Mouse (Mus musculus) cerebellum, adult 9-11 months (tissue): ENCODE measurements around the gene Pnmal1.
A peak's percentile ranks its signal among the peaks of the same experiment; 100 is the strongest.
"Not testable (repeated sequence)": the region's sequence is repeated elsewhere in the genome, so short reads cannot be mapped to it uniquely, and the experiment has no call there.

Source experiments
- DNase-seq: peaks from one replicate; pipeline ENCODE4 v3.0.0; 2022

Gene Pnmal1

GRCm38 (mm10) chr7:16953776-16954175 lies 5.7 kb upstream of the Pnmal1 start:
- not testable (repeated sequence) for DNase-seq

- DNase-seq = no peak
Observed at GRCm38 (mm10) chr7:16955712-16956111, 3.8 kb upstream of the Pnmal1 start.

DNA sequence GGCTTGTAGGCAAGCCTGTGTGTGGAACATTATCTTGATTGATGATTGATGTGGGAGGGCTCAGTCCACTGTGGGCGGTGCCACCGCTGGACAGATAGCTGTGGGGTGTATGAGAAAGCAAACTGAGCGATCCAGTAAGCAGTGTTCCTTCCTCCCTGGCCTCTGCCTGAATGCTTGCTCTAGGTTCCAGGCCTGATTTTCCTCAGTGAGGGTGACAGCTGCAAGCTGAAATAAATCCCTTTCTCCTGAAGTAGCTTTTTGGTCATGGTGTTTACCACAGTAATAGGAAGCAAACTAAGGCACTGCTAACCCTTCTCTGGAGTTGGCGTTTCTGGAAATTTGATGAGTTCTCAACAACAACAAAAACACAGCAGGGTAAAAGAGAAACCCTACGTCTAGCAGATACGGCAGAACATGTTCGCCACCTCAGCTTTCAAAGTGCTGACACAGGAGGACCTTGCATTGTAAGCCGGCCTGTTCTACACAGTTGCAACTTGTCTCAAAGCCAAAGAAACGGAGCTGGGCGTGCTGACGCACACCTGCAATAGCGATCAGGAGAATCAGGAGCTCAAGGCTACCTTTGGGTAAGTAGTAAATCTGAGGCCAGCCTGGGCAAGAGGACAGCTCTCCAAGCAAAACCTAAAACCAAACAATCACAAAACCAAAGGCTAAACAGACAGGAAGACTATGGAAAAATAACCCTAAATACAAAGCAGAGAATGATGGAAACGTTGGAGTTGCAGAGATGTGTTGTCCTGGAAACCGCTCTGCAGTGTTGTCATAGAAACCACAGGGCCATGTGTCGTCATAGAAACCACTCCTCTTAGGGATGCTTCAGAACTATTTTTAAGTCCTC lies 2.8 kb upstream of the Pnmal1 start:
- no peak for DNase-seq

DNA sequence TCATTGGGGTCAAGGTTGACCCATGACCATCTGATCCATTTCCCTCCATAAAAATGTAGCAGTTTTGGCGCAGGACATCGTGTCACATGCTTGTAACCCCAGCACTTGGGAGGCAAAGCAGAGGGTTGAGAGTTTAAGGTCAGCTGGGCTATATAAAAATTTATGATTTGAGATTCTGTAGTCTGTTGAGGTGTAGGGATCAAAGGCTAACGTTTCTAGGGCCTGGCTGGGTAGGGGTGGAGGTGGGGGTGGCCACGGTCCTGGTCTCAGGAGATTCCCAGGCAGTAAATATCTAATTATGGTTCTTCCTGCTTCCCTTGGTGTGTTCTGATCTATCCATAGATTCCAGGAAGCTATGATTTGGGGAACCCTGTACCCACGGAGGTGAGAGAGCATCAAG lies 2.2 kb downstream of the Pnmal1 start:
- no peak for DNase-seq

GRCm38 (mm10) chr7:16968414-16968813 lies 8.9 kb downstream of the Pnmal1 start:
- DNase-seq = no peak

DNA sequence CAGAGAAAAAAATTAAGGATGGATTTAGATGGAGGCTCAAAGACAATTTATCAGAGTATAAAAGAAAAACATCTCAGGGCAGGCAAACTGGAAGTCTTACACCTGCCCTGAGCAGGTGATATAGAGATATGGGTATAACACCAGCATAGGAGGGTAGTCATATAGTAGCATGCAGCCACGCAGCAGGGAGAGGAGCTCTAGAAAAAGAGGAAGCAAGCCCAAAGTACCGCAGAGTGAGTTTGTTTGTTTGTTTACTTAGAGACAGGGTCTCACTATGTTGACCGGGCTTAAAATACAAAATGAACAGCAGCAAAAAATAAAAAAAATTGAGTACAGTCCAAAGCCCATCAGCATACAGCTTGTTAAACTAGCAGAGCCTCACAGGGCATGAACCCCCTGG lies 11.7 kb downstream of the Pnmal1 start:
- DNase-seq = no peak

- no peak for DNase-seq
Observed at GRCm38 (mm10) chr7:16974018-16974417, 14.5 kb downstream of the Pnmal1 start.

DNA sequence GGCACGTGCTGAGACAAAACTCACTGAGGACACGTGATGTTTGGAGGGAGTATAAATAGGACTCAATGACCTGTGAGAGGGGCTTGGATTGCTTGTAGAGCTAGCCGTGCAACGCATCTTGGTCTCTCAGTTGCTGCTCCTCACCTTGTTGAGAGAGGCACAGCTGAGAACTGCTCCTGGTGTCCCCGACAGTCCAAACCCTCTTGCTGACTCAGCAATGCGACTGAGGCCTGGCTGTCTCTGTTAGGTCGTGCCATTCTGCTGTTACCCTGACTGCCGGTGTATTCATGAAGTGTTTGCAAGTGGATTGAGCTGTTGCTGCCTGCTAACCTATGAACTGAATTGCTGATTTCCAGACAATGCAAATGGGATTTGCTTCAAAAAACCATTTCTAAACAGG lies 16.8 kb downstream of the Pnmal1 start:
- DNase-seq = no peak

DNA sequence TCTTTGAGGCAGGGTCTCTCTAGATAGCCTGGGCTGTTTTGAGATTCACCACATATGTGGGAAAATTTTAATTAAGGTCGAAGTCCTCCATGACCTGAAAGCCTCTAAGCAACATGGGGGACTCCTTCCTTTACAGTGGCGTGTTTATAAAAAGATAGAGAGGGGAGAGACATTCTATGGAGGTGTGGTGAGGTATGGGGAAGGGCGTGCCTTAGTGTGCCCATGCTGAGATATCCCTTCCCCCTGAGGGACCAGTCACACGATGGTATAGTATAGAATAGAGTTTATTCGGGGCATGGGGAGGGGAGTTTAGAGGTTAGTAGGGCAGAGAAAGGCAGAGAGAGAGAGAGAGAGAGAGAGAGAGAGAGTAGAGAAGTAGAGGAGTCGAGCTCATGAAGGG lies 18.7 kb downstream of the Pnmal1 start:
- DNase-seq = no peak

- DNase-seq = no peak
Observed at GRCm38 (mm10) chr7:16978593-16978992, 19.1 kb downstream of the Pnmal1 start.

DNA sequence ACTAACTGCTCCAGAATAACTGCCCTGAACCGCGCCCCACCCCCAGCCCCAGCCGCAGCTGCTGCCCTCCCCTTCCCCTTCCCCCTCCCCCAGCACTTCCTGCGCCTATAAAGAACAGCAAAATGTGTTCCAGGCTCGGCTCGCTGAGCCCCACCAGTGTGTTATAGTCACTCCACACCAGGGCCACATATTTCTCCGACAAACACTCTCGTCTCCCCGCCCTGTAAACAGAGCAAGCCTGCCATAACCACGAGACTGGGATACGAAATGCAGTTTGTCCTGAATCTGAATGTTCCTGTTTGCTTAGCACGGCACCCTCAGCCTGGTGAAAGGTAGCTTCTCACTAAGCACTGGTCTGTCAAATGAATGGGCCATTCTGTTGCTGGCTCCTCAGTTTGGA lies 20.9 kb downstream of the Pnmal1 start:
- no peak for DNase-seq

GRCm38 (mm10) chr7:16982859-16983568 lies 23.5 kb downstream of the Pnmal1 start, which contains the start of gene Gm42372:
Gm42372 (plus strand) TSS chr7:16983086.
- DNase-seq = peak; percentile 90

- DNase-seq = no peak
Observed at GRCm38 (mm10) chr7:16987541-16988149, 28.2 kb downstream of the Pnmal1 start.

DNA sequence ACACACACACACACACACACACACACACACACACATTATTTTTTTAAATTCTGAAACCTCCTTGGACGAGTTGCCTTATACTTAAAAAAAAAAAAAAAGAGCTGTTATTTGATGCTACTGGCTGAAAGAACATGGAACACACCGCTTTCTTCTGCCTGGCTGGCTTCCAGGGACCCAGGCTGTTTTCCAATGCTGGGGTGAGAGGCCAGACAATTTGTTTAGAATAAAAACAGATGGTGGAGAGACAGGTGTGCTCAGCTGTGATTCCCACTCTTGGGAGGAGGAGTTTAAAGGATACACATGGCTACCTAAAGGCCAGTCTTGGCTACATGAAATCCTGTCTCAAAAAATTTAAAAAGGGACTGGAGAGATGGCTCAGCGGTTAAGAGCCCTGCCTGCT lies 28.9 kb downstream of the Pnmal1 start:
- DNase-seq = peak; percentile 37

- DNase-seq = no peak
Observed at GRCm38 (mm10) chr7:16990006-16990744, 30.7 kb downstream of the Pnmal1 start.

DNA sequence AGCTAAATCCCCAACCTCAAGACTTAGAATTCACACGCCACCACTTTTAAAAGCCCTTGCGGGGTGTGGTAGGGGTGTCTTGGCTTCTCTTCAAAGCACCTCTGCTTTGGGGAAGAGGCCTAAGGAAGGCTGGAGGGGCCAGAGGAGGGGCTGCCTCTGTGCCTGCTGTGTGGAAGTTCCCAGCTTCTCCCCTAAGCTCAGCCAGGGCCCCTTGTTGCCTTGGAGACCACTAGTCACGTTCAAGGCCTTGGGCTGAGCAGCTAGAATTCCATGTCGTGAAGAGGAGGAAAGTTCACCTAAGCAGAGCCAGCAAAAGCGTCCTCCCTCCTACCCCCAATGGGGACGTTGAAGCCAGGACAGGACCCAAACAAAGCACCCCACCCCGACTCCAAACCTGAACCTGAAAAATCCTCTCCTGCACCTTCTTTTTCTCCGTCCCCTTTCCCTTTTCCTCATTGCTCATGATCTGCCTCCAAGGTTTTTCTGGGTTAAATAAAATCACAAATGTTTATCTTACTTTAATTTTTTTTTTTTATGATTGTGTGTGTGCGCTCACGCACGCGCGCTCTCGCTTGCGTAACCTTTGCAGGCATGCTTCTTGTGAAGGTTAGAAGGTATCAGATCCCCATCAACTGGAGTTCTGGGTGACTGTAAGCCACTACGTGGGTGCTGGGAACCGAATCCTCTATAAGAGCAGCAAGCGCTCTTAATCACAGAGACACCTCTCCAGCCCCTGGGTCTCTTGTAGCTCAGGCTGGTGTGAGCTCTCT lies 32.4 kb downstream of the Pnmal1 start:
- DNase-seq = no peak

GRCm38 (mm10) chr7:16992451-16992807 lies 33.0 kb downstream of the Pnmal1 start, which contains the start of gene Ccdc8:
Ccdc8 (plus strand) TSS chr7:16992708.
- no peak for DNase-seq

GRCm38 (mm10) chr7:16993651-16994399 lies 34.3 kb downstream of the Pnmal1 start:
- peak; percentile 28 for DNase-seq

DNA sequence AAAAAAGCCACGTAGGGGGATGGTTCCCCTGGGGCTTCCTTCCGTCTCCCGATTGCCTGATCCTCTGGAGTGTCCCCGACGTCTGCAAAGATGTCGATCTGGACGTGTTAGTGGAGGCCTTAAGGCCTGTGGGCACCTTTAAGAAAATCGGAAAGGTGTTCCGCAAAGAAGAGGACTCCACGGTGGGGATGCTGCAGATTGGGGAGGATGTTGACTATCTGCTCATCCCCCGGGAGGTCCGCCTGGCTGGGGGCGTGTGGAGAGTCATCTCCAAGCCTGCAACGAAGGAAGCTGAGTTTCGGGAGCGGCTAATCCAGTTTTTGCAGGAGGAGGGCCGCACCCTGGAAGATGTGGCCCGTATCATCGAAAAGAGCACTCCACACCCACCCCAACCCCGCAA lies 34.9 kb downstream of the Pnmal1 start:
- peak; percentile 16 for DNase-seq

DNA sequence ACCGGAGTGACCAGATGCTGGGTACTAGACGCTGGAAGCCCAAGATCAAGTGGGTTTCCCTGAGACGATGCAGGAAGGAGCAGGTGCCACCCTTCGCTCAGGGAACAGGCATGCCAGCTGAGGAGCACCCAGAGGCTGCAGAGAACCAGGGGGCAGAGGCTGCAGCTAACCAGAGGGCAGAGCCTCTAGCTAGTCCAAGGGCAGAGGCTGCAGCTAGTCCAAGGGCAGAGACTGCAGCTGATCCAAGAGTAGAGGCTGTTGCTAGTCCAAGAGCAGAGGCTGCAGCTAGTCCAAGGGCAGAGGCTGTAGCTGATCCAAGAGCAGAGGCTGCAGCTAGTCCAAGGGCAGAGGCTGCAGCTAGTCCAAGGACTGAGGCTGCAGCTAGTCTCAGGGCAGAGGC lies 35.9 kb downstream of the Pnmal1 start:
- no peak for DNase-seq

GRCm38 (mm10) chr7:16999233-16999632 lies 39.8 kb downstream of the Pnmal1 start:
- DNase-seq = no peak
